Mouse (Mus musculus) bone marrow, adult 2 months (tissue): ENCODE measurements at regions not wholly inside any gene's neighbourhood (a gene's known extent, or its start where the extent isn't known, plus 50 kb on each side); places are given as distances from the start of the nearest gene placed in this dataset.

Experiments
- CTCF ChIP-seq: fragments of 200-500 bp; IDR thresholded peaks from 2 replicates; pipeline ENCODE4 v1.5.1; 2011; ENCODE audit warnings: low read length, control low read depth; ENCODE audit not compliant: control insufficient read depth, insufficient read depth
- POLR2A ChIP-seq: fragments of 200-500 bp; IDR thresholded peaks from 2 replicates; pipeline ENCODE4 v1.6.1; 2011; ENCODE audit warnings: low read depth, mild to moderate bottlenecking, control low read depth, low read length, borderline replicate concordance; ENCODE audit not compliant: control insufficient read depth

- TF ChIP-seq POLR2A (no peak), CTCF (no peak)
Observed at GRCm38 (mm10) chr15:62055011-62055410, 1132.2 kb upstream of the A1bg start.
